In genomic region chr5:29698493-29698892, GRCm38 (mm10) we compare ENCODE assay signal across 19 mouse cellular contexts. TPM values are rescaled to one million over a fixed set of nuclear protein-coding genes. Genes with fewer than 3 reads are reported as not detected.
DNase-seq lines count a peak whose midpoint lies in the region; ATAC-seq lines count a peak whose summit lies in the region.
"Had no signal": no experiment of that assay in that cellular context is flagged by ENCODE, and none has a peak within 500 bp of the region (broad histone marks: within the 10 kb centered on the region; RNA-seq: fewer than 3 reads in every experiment).

No protein-coding gene starts in this region.

- no peak overlapping the region for H3K27ac ChIP-seq in hindbrain, embryonic 11.5 days (ENCODE audit: low read depth, low read length)
- H3K27ac ChIP-seq: embryonic facial prominence, embryonic 12.5 days; hindbrain, postnatal 0 days had no signal

- no peaks in the 10 kb centered on the region for H3K36me3 ChIP-seq in megakaryocyte, embryonic 14.5 days (replicated peaks; ENCODE audit: low read length)
- no peaks in the 10 kb centered on the region for H3K36me3 ChIP-seq in hindbrain, embryonic 11.5 days (ENCODE audit: control insufficient read depth, insufficient read depth, low read length)
- H3K36me3 ChIP-seq: embryonic facial prominence, embryonic 12.5 days had no signal

- ATAC-seq in megakaryocyte, adult 5-6 weeks (ENCODE audit: poor library complexity, severe bottlenecking): no peak
- no peak for ATAC-seq in hindbrain, embryonic 11.5 days (ENCODE audit: low FRiP score)
- ATAC-seq: hindbrain, postnatal 0 days had no signal

- WGBS in hindbrain, embryonic 11.5 days: 82% methylated on average over 4 of the region's 4 CpGs

- intact Hi-C loops in heart, postnatal 10 days (cut with DNase I): no loop called here

- H3K27me3 ChIP-seq in megakaryocyte, embryonic 14.5 days (replicated peaks): peaks cover 41% of the 10 kb centered on the region
- no peaks in the 10 kb centered on the region for H3K27me3 ChIP-seq in hindbrain, embryonic 11.5 days (ENCODE audit: control insufficient read depth, insufficient read depth, low read length)
- H3K27me3 ChIP-seq: embryonic facial prominence, embryonic 12.5 days had no signal

- peaks cover 9% of the 10 kb centered on the region; the same call in 1 of the 2 replicates for H3K9me3 ChIP-seq in megakaryocyte, embryonic 14.5 days
- H3K9me3 ChIP-seq in hindbrain, embryonic 11.5 days (ENCODE audit: control insufficient read depth, low read length): no peaks in the 10 kb centered on the region
- H3K9me3 ChIP-seq: embryonic facial prominence, embryonic 12.5 days had no signal

- peak; percentile 94 for DNase-seq in R1 (ENCODE audit: low read depth, low spot score)
- peak; percentile 20 to 51 for DNase-seq in kidney, postnatal 25 days
- no peak for DNase-seq in heart, postnatal 10 days
- no peak for DNase-seq in right cerebral cortex, postnatal 14 days
- no peak for DNase-seq in hindbrain, embryonic 11.5 days (ENCODE audit: low spot score)
- DNase-seq: cerebellum, postnatal 36 days; heart, adult 11 months; liver; lung, embryonic 14.5 days; midbrain, embryonic 14.5 days; thymus, postnatal 4 days had no signal

- no peak overlapping the region for H3K4me2 ChIP-seq in hindbrain, embryonic 11.5 days (replicated peaks; ENCODE audit: low read depth, low read length)
- H3K4me2 ChIP-seq: embryonic facial prominence, embryonic 12.5 days; lung, embryonic 14.5 days had no signal

- no peak overlapping the region for H3K9ac ChIP-seq in hindbrain, embryonic 11.5 days (ENCODE audit: low read depth, low read length)
- H3K9ac ChIP-seq: embryonic facial prominence, embryonic 12.5 days; lung, embryonic 14.5 days had no signal

- H3K4me1 ChIP-seq in megakaryocyte, embryonic 14.5 days: peaks cover 6% of the 10 kb centered on the region
- no peaks in the 10 kb centered on the region for H3K4me1 ChIP-seq in hindbrain, embryonic 11.5 days (replicated peaks; ENCODE audit: control insufficient read depth, insufficient read depth, low read length)
- H3K4me1 ChIP-seq: embryonic facial prominence, embryonic 12.5 days had no signal

- peak overlapping the region; percentile 46 for H3K4me3 ChIP-seq in megakaryocyte, embryonic 14.5 days (replicated peaks)
- H3K4me3 ChIP-seq in hindbrain, embryonic 11.5 days (ENCODE audit: low read depth, low read length): no peak overlapping the region
- H3K4me3 ChIP-seq: embryonic facial prominence, embryonic 12.5 days had no signal

RNA-seq across cellular contexts. Expression of gene Dnajb6, which starts 37.0 kb away (rescaled TPM):
- polyA plus RNA-seq in megakaryocyte, embryonic 14.5 days (2012; ENCODE audit: insufficient read depth, low replicate concordance): 175 and 336 TPM in 2 replicates
- total RNA-seq in megakaryocyte, adult 5-6 weeks (2015): 141 and 161 TPM in 2 replicates
- 157 and 169 TPM in 2 replicates for total RNA-seq in megakaryocyte, adult 5-6 weeks (2017)
- 10 to 100 TPM; 75.4 to 78.2 TPM for total RNA-seq in heart, postnatal 10 days (2021)
- 231 and 251 TPM in 2 replicates for polyA plus RNA-seq in hindbrain, embryonic 11.5 days (2014; fragmentation: Nextera tagmentation; extraction: Ambion mirVana)

RNA-seq across cellular contexts. Expression of gene Gm5129, which starts 37.2 kb away (rescaled TPM):
- 1.3 TPM in 1 of 2 replicates, not detected in the other for polyA plus RNA-seq in megakaryocyte, embryonic 14.5 days (2012; ENCODE audit: insufficient read depth, low replicate concordance)
- 6.0 and 6.2 TPM in 2 replicates for total RNA-seq in megakaryocyte, adult 5-6 weeks (2015)
- 4.4 TPM in 1 of 2 replicates, not detected in the other for total RNA-seq in megakaryocyte, adult 5-6 weeks (2017)
- total RNA-seq in heart, postnatal 10 days (2021): not detected
- not detected in 2 replicates for polyA plus RNA-seq in hindbrain, embryonic 11.5 days (2014; fragmentation: Nextera tagmentation; extraction: Ambion mirVana)
- total RNA-seq: hindbrain, postnatal 0 days; left cerebral cortex, postnatal 10 days had no signal
- polyA plus RNA-seq: embryonic facial prominence, embryonic 12.5 days; frontal cortex, adult 2 months; heart, embryonic 16.5 days; hindbrain, postnatal 0 days; lung, embryonic 14.5 days; midbrain, embryonic 14.5 days; neural tube, embryonic 11.5 days had no signal

Comparison
In these comparisons a context has a peak if more than half of its experiments do, and no peak if none do; other contexts are left out.
1. DNase-seq: peak in R1 (single experiment) and kidney, postnatal 25 days (2 of 2); none in heart, postnatal 10 days (0 of 2), right cerebral cortex, postnatal 14 days (single experiment) and hindbrain, embryonic 11.5 days (single experiment).